Comparison of ENCODE assay signal across 8 mouse cellular contexts in the genomic region with DNA sequence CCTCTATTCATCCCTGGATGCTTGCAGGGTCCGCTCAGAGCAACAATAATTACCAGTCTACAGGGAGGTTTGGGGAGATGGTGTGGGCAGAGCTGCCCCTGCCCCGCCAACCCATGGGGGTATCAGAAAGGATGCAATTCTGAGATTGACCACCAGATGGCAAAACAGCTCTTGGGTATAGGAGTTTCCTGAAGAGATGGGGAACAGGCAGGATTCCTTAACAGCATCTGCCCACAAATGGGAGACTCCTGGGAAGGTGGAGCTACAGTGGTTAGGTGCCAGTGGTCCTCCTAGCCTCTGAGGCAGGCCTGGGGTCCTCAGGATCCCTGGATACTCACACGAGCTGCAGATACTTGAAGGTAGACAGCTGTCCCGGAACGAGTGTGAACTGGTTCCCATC. TPM values are rescaled to one million over a fixed set of nuclear protein-coding genes. Genes with fewer than 3 reads are reported as not detected.
DNase-seq lines count a peak whose midpoint lies in the region; ATAC-seq and TF ChIP-seq lines count a peak whose summit lies in the region.
"Had no signal": no experiment of that assay in that cellular context is flagged by ENCODE, and none has a peak within 500 bp of the region (broad histone marks: within the 10 kb centered on the region; RNA-seq: fewer than 3 reads in every experiment).

No protein-coding gene starts in this region.

- H3K27ac ChIP-seq in spleen, adult 2 months (ENCODE audit: insufficient read depth, low read length): no peak overlapping the region
- H3K27ac ChIP-seq in hindbrain, embryonic 12.5 days: no peak overlapping the region
- H3K27ac ChIP-seq in liver, embryonic 14.5 days: no peak overlapping the region
- H3K27ac ChIP-seq: heart, embryonic 15.5 days had no signal

- no peaks in the 10 kb centered on the region for H3K27me3 ChIP-seq in spleen, adult 2 months (ENCODE audit: control insufficient read depth, insufficient read depth, low read length)
- H3K27me3 ChIP-seq in hindbrain, embryonic 12.5 days: peaks cover 8% of the 10 kb centered on the region; the same call in 1 of the 2 replicates
- H3K27me3 ChIP-seq in liver, embryonic 14.5 days (ENCODE audit: control insufficient read depth, insufficient read depth, low read length): no peaks in the 10 kb centered on the region

- no peak overlapping the region for H3K4me3 ChIP-seq in spleen, adult 2 months (ENCODE audit: extremely low read depth, insufficient read depth, insufficient read length)
- no peak overlapping the region for H3K4me3 ChIP-seq in hindbrain, embryonic 12.5 days
- H3K4me3 ChIP-seq in liver, embryonic 14.5 days (ENCODE audit: insufficient read depth in 1 of 2, low read depth in 2 of 2, low read length in 2 of 2): no peak overlapping the region
- H3K4me3 ChIP-seq: heart, embryonic 15.5 days had no signal

- H3K4me2 ChIP-seq in hindbrain, embryonic 12.5 days (replicated peaks): no peak overlapping the region
- H3K4me2 ChIP-seq in liver, embryonic 14.5 days (ENCODE audit: low read depth): no peak overlapping the region
- H3K4me2 ChIP-seq: heart, embryonic 15.5 days had no signal

- peak in 1 of 2 experiments; percentile 37 for DNase-seq in spleen, adult 2 months (ENCODE audit: low read depth in 1 of 2, low spot score in 2 of 2)
- DNase-seq in spleen, adult 12 weeks (ENCODE audit: low spot score): no peak
- DNase-seq in adipocyte (ENCODE audit: low spot score): peak; percentile 77
- peak; percentile 71 for DNase-seq in embryo, embryonic 9.5 days (ENCODE audit: extremely low spot score)
- DNase-seq in liver, embryonic 14.5 days (ENCODE audit: low read depth in 3 of 3, low spot score in 3 of 3): peak; percentile 2 to 18 (median 9)

- H3K4me1 ChIP-seq in spleen, adult 2 months (ENCODE audit: control insufficient read depth, insufficient read depth, insufficient read length): peaks cover 9% of the 10 kb centered on the region; the same call in 1 of the 2 replicates
- no peaks in the 10 kb centered on the region for H3K4me1 ChIP-seq in hindbrain, embryonic 12.5 days
- no peaks in the 10 kb centered on the region for H3K4me1 ChIP-seq in liver, embryonic 14.5 days (replicated peaks; ENCODE audit: control insufficient read depth in 2 of 2, insufficient read depth in 2 of 2, low read length in 1 of 2)

- H3K36me3 ChIP-seq in spleen, adult 2 months (ENCODE audit: control insufficient read depth, insufficient read depth, low read length): no peaks in the 10 kb centered on the region
- H3K36me3 ChIP-seq in hindbrain, embryonic 12.5 days: peaks cover 23% of the 10 kb centered on the region
- no peaks in the 10 kb centered on the region for H3K36me3 ChIP-seq in liver, embryonic 14.5 days (replicated peaks; ENCODE audit: control insufficient read depth, insufficient read depth, low read depth)
- H3K36me3 ChIP-seq: heart, embryonic 15.5 days had no signal

- TF ChIP-seq EP300 in liver, embryonic 14.5 days (IDR thresholded peaks at IDR 0.05; ENCODE audit: low read depth): no peak

- no peak for TF ChIP-seq POLR2A in spleen, adult 2 months (IDR thresholded peaks at IDR 0.05; ENCODE audit: low read depth, low read length)

- 57% methylated on average over 5 of the region's 5 CpGs for WGBS in spleen, adult 2 months
- 46% methylated on average over 5 of the region's 5 CpGs for WGBS in hindbrain, embryonic 12.5 days
- 30% methylated on average over 5 of the region's 5 CpGs for WGBS in liver, embryonic 14.5 days (ENCODE audit: insufficient replicate concordance)

- TF ChIP-seq CTCF in spleen, adult 2 months (IDR thresholded peaks at IDR 0.05; ENCODE audit: extremely low read depth, insufficient read depth, insufficient read length, insufficient replicate concordance): peak; percentile 57; the same call in 1 of the 2 replicates
- peak; percentile 84 for TF ChIP-seq CTCF in liver, embryonic 14.5 days (IDR thresholded peaks at IDR 0.05; ENCODE audit: low read depth)

- ATAC-seq in hindbrain, embryonic 12.5 days (ENCODE audit: low FRiP score): peak; percentile 58; the same call in 1 of the 2 replicates
- no peak for ATAC-seq in liver, embryonic 14.5 days (ENCODE audit: insufficient read depth)
- 0 out of 2 replicates have a peak, but pooled peaks have one; percentile 28 for ATAC-seq in neutrophil, adult 5-6 weeks (ENCODE audit: extremely low read depth, insufficient number of reproducible peaks, low FRiP score, poor library complexity, severe bottlenecking)

- H3K9me3 ChIP-seq in hindbrain, embryonic 12.5 days (replicated peaks): peaks cover 5% of the 10 kb centered on the region; the same call in 1 of the 2 replicates
- H3K9me3 ChIP-seq in liver, embryonic 14.5 days (ENCODE audit: control insufficient read depth, low read length): no peaks in the 10 kb centered on the region
- H3K9me3 ChIP-seq: heart, embryonic 15.5 days had no signal

- H3K9ac ChIP-seq in hindbrain, embryonic 12.5 days: no peak overlapping the region
- H3K9ac ChIP-seq in liver, embryonic 14.5 days (replicated peaks): no peak overlapping the region
- H3K9ac ChIP-seq: heart, embryonic 15.5 days had no signal

RNA-seq across cellular contexts. Expression of a gene that starts 47.4 kb away (rescaled TPM):
- 1.6 and 1.9 TPM in 2 replicates for polyA plus RNA-seq in spleen, adult 2 months (2012; rRNA removed)
- 3.9 and 4.8 TPM in 2 replicates for polyA plus RNA-seq in hindbrain, embryonic 12.5 days (2016; fragmentation: Nextera tagmentation; extraction: Ambion mirVana)
- 0.65 and 0.95 TPM in 2 replicates for polyA plus RNA-seq in liver, embryonic 14.5 days (2012; rRNA removed)
- 1.4 and 1.9 TPM in 2 replicates for polyA plus RNA-seq in liver, embryonic 14.5 days (2014; fragmentation: Nextera tagmentation; extraction: Ambion mirVana)
- 28.7 and 31.2 TPM in 2 replicates for total RNA-seq in neutrophil, adult 5-6 weeks (2017)
